Mouse (Mus musculus) MEL (cell line): ENCODE results near the gene Dnhd1. TPM values are rescaled to one million over a fixed set of nuclear protein-coding genes. Genes with fewer than 3 reads are reported as not detected.

Experiments used
- DNase-seq: peaks from one replicate; pipeline ENCODE4 v3.0.0; 2011; ENCODE audit warnings: low read depth, low spot score
- H3K27ac ChIP-seq: 2 replicates; pipeline ENCODE4 v1.5.1; 2012; ENCODE audit warnings: low read depth, mild to moderate bottlenecking, control low read depth, low read length, moderate library complexity; ENCODE audit not compliant: control insufficient read depth
- H3K27me3 ChIP-seq, 2 experiments: fragments of 150-350 bp in 1 of 2; sonication (generic) in 1 of 2; 2 replicates each; pipeline ENCODE4 v1.6.1; 2012; ENCODE audit warnings: low read length in 2 of 2, mild to moderate bottlenecking in 2 of 2, improper control_type of control experiment in 1 of 2, moderate library complexity in 1 of 2; ENCODE audit not compliant: insufficient read depth in 2 of 2, control insufficient read depth in 1 of 2
- H3K36me3 ChIP-seq, 2 experiments: 2 replicates each; pipeline ENCODE4 v1.6.1; 2012 to 2014; ENCODE audit warnings: low read length in 2 of 2, improper control_type of control experiment in 1 of 2, inconsistent platforms in 1 of 2, mild to moderate bottlenecking in 1 of 2; ENCODE audit not compliant: insufficient read depth in 2 of 2, control insufficient read depth in 1 of 2
- H3K4me1 ChIP-seq, 2 experiments: fragments of 150-350 bp in 1 of 2; sonication (generic) in 1 of 2; 2 replicates each; pipeline ENCODE4 v1.6.1; 2012; ENCODE audit warnings: low read length in 2 of 2, improper control_type of control experiment in 1 of 2, mild to moderate bottlenecking in 1 of 2; ENCODE audit not compliant: insufficient read depth in 2 of 2, control insufficient read depth in 1 of 2
- H3K4me3 ChIP-seq, 2 experiments: fragments of 150-350 bp in 1 of 2; sonication (generic) in 1 of 2; 2 replicates each; pipeline ENCODE4 v1.5.1; 2012; ENCODE audit warnings: low read depth in 2 of 2, low read length in 2 of 2, mild to moderate bottlenecking in 2 of 2, moderate library complexity in 2 of 2, control low read depth in 1 of 2, improper control_type of control experiment in 1 of 2; ENCODE audit not compliant: control insufficient read depth in 1 of 2, insufficient read depth in 1 of 2
- H3K79me2 ChIP-seq: 2 replicates; pipeline ENCODE4 v1.6.1; 2012; ENCODE audit warnings: mild to moderate bottlenecking, low read length, moderate library complexity; ENCODE audit not compliant: control insufficient read depth, poor library complexity, insufficient read depth
- H3K9ac ChIP-seq: 2 replicates; pipeline ENCODE4 v1.6.1; 2012; ENCODE audit warnings: low read depth, mild to moderate bottlenecking, control low read depth, low read length, moderate library complexity; ENCODE audit not compliant: control insufficient read depth, poor library complexity, severe bottlenecking
- H3K9me3 ChIP-seq: fragments of 150-350 bp; sonication (generic); replicated peaks from 2 replicates; pipeline ENCODE4 v1.6.1; 2012; ENCODE audit warnings: mild to moderate bottlenecking, low read length, improper control_type of control experiment, moderate library complexity; ENCODE audit not compliant: insufficient read depth
- CHD1 ChIP-seq: IDR thresholded peaks from 2 replicates; pipeline ENCODE4 v1.6.1; 2012; ENCODE audit warnings: low read depth, mild to moderate bottlenecking, inconsistent platforms, low read length, improper control_type of control experiment
- CHD2 ChIP-seq: IDR thresholded peaks from 2 replicates; pipeline ENCODE4 v1.6.1; 2011; ENCODE audit warnings: low read length, improper control_type of control experiment
- CTCF ChIP-seq, 3 experiments: IDR thresholded peaks in 2 of 3; conservative IDR thresholded peaks in 1 of 3; 2 replicates each; pipeline ENCODE4 v1.5.1; 2011 to 2012; ENCODE audit warnings: low read length in 3 of 3, low read depth in 2 of 3, mild to moderate bottlenecking in 2 of 3, improper control_type of control experiment in 1 of 3, inconsistent platforms in 1 of 3, mixed read lengths in 1 of 3, moderate library complexity in 1 of 3; ENCODE audit not compliant: control insufficient read depth in 1 of 3, insufficient read depth in 1 of 3, poor library complexity in 1 of 3, severe bottlenecking in 1 of 3
- ELF1 ChIP-seq: IDR thresholded peaks from 2 replicates; pipeline ENCODE4 v1.6.1; 2014; ENCODE audit warnings: low read depth, mild to moderate bottlenecking, inconsistent platforms, low read length, improper control_type of control experiment, moderate library complexity
- GABPA ChIP-seq: IDR thresholded peaks from 2 replicates; pipeline ENCODE4 v1.6.1; 2012; ENCODE audit warnings: low read depth, mild to moderate bottlenecking, inconsistent platforms, low read length, improper control_type of control experiment, moderate library complexity
- HCFC1 ChIP-seq: IDR thresholded peaks from 2 replicates; pipeline ENCODE4 v1.6.1; 2012; ENCODE audit warnings: low read depth, mild to moderate bottlenecking, inconsistent platforms, low read length, improper control_type of control experiment, moderate library complexity
- MAFK ChIP-seq: IDR thresholded peaks from 2 replicates; pipeline ENCODE4 v1.6.1; 2011; ENCODE audit warnings: low read depth, mild to moderate bottlenecking, low read length, improper control_type of control experiment, borderline replicate concordance
- MAZ ChIP-seq: IDR thresholded peaks from 2 replicates; pipeline ENCODE4 v1.6.1; 2012; ENCODE audit warnings: low read depth, mild to moderate bottlenecking, inconsistent platforms, low read length, improper control_type of control experiment
- MYC ChIP-seq: IDR thresholded peaks from 2 replicates; pipeline ENCODE4 v1.6.1; 2011; ENCODE audit warnings: low read depth, mild to moderate bottlenecking, low read length, improper control_type of control experiment, moderate library complexity
- NRF1 ChIP-seq: IDR thresholded peaks from 2 replicates; pipeline ENCODE4 v1.6.1; 2014; ENCODE audit warnings: low read depth, mild to moderate bottlenecking, inconsistent platforms, low read length, improper control_type of control experiment, moderate library complexity; ENCODE audit not compliant: poor library complexity, insufficient read depth, severe bottlenecking
- POLR2AphosphoS2 ChIP-seq: IDR thresholded peaks from 2 replicates; pipeline ENCODE4 v1.6.1; 2011; ENCODE audit warnings: low read length, improper control_type of control experiment
- POLR2AphosphoS5 ChIP-seq: IDR thresholded peaks from 2 replicates; pipeline ENCODE4 v1.6.1; 2012; ENCODE audit warnings: low read depth, borderline replicate concordance, mild to moderate bottlenecking, inconsistent platforms, low read length, moderate library complexity, mixed read lengths
- RAD21 ChIP-seq: IDR thresholded peaks from 2 replicates; pipeline ENCODE4 v1.6.1; 2011; ENCODE audit warnings: mild to moderate bottlenecking, low read depth, low read length, improper control_type of control experiment
- SIN3A ChIP-seq: IDR thresholded peaks from 2 replicates; pipeline ENCODE4 v1.6.1; 2012; ENCODE audit warnings: low read length, improper control_type of control experiment, inconsistent platforms
- TAL1 ChIP-seq: IDR thresholded peaks from 2 replicates; pipeline ENCODE4 v1.6.1; 2012; ENCODE audit warnings: mild to moderate bottlenecking, inconsistent platforms, low read length, moderate library complexity, mixed read lengths
- TBP ChIP-seq: IDR thresholded peaks from 2 replicates; pipeline ENCODE4 v1.8.0; 2011; ENCODE audit warnings: low read depth, low read length, improper control_type of control experiment
- TCF12 ChIP-seq: IDR thresholded peaks from 2 replicates; pipeline ENCODE4 v1.6.1; 2014; ENCODE audit warnings: low read depth, mild to moderate bottlenecking, inconsistent platforms, low read length, improper control_type of control experiment, moderate library complexity
- UBTF ChIP-seq: IDR thresholded peaks from 2 replicates; pipeline ENCODE4 v1.6.1; 2012; ENCODE audit warnings: low read depth, mild to moderate bottlenecking, inconsistent platforms, low read length, improper control_type of control experiment, moderate library complexity, borderline replicate concordance; ENCODE audit not compliant: insufficient read depth
- ZMIZ1 ChIP-seq: IDR thresholded peaks from 2 replicates; pipeline ENCODE4 v1.6.1; 2012; ENCODE audit warnings: low read depth, mild to moderate bottlenecking, inconsistent platforms, low read length, improper control_type of control experiment, moderate library complexity
- polyA plus RNA-seq, 2 experiments: library from polyadenylated mRNA; stranded (reverse) in 1 of 2; unstranded in 1 of 2; fragments of >175 nt in 1 of 2; fragments of >200 nt in 1 of 2; gene quantifications; 2 replicates each; pipeline versions ENCODE4 v1.2.1 to v1.2.4; 2012; ENCODE audit warnings: low replicate concordance in 2 of 2, low read depth in 1 of 2; ENCODE audit not compliant: insufficient read length in 2 of 2, insufficient read depth in 1 of 2, missing spikeins in 1 of 2
- total RNA-seq: library from RNA; depleted of rRNA; stranded (reverse); fragments of 300-350 nt; gene quantifications from 2 replicates; pipeline ENCODE4 v1.2.3, GENCODE M21; 2012

Gene Dnhd1
- total and polyA plus RNA-seq, 3 experiments = 1.7 to 2.6 TPM; not detected in 1

- TF ChIP-seq HCFC1 (peak; percentile 80), UBTF (no peak), CHD2 (peak; percentile 96), POLR2AphosphoS2 (no peak), ZMIZ1 (0 out of 2 replicates have a peak, but pooled peaks have one; percentile 29), TCF12 (peak; percentile 58; the same call in 1 of the 2 replicates), RAD21 (no peak), ELF1 (no peak), CTCF (IDR thresholded peaks at IDR 0.05 in 2 of 3, conservative IDR thresholded peaks at IDR 0.05 in 1 of 3; ENCODE audit: control insufficient read depth in 1 of 3, insufficient read depth in 1 of 3, low read depth in 2 of 3, low read length in 3 of 3, poor library complexity in 1 of 3, severe bottlenecking in 1 of 3) (no peak), MAFK (no peak), POLR2AphosphoS5 (no peak), CHD1 (no peak), MAZ (no peak), TBP (no peak), TAL1 (no peak), NRF1 (no peak), GABPA (no peak), MYC (0 out of 2 replicates have a peak, but pooled peaks have one; percentile 51), SIN3A (peak; percentile 95)
Observed at GRCm38 (mm10) chr7:105751491-105752433, 101.1 kb downstream of the Dnhd1 start, which contains the start of gene Tpp1 (continued).

- H3K4me1 ChIP-seq = 0 out of 4 replicates have a peak, but pooled peaks cover 0 to 10% of the 10 kb centered on the region in 2 experiments
- no peak overlapping the region for H3K27ac ChIP-seq
- H3K36me3 ChIP-seq = no peaks in the 10 kb centered on the region
- TF ChIP-seq ELF1 (no peak), HCFC1 (no peak), TAL1 (no peak), CHD1 (no peak), CHD2 (no peak)
- H3K9me3 ChIP-seq = no peaks in the 10 kb centered on the region
- H3K4me3 ChIP-seq = no peak overlapping the region
- peaks cover 2% of the 10 kb centered on the region; the same call in 1 of the 2 replicates for H3K79me2 ChIP-seq
- H3K9ac ChIP-seq = no peak overlapping the region
- DNase-seq = no peak
- H3K27me3 ChIP-seq = no peaks in the 10 kb centered on the region
Observed at GRCm38 (mm10) chr7:105752716-105753115, 102.1 kb downstream of the Dnhd1 start.
